Mouse (Mus musculus) embryonic fibroblast, embryonic 13.5 days (primary cell): ENCODE data around the gene Otx2. TPM values are rescaled to one million over a fixed set of nuclear protein-coding genes. Genes with fewer than 3 reads are reported as not detected.

ENCODE experiments used
- H3K27ac ChIP-seq: 2 replicates; pipeline ENCODE4 v1.5.1; 2012; ENCODE audit warnings: low read length, control low read depth, inconsistent platforms; ENCODE audit not compliant: insufficient read depth
- H3K4me1 ChIP-seq: 2 replicates; pipeline ENCODE4 v1.6.1; 2011; ENCODE audit warnings: low read length; ENCODE audit not compliant: control insufficient read depth, insufficient read depth
- H3K4me3 ChIP-seq: 2 replicates; pipeline ENCODE4 v1.5.1; 2011; ENCODE audit warnings: mild to moderate bottlenecking, control low read depth, low read length; ENCODE audit not compliant: insufficient read depth
- CTCF ChIP-seq: IDR thresholded peaks from 2 replicates; pipeline ENCODE4 v1.5.1; 2011; ENCODE audit warnings: mild to moderate bottlenecking, control low read depth, low read length, moderate library complexity, borderline replicate concordance; ENCODE audit not compliant: insufficient read depth
- POLR2A ChIP-seq: IDR thresholded peaks from 2 replicates; pipeline ENCODE4 v1.6.1; 2011; ENCODE audit warnings: low read depth, mild to moderate bottlenecking, control low read depth, low read length, moderate library complexity
- polyA plus RNA-seq: library from polyadenylated mRNA; stranded (reverse); fragments of >200 nt; gene quantifications from 2 replicates; pipeline ENCODE4 v1.2.4, GENCODE M21; 2011; ENCODE audit warnings: low read depth; ENCODE audit not compliant: missing spikeins, insufficient read length

Otx2 gene
- polyA plus RNA-seq, 1 experiment, result not detected

DNA sequence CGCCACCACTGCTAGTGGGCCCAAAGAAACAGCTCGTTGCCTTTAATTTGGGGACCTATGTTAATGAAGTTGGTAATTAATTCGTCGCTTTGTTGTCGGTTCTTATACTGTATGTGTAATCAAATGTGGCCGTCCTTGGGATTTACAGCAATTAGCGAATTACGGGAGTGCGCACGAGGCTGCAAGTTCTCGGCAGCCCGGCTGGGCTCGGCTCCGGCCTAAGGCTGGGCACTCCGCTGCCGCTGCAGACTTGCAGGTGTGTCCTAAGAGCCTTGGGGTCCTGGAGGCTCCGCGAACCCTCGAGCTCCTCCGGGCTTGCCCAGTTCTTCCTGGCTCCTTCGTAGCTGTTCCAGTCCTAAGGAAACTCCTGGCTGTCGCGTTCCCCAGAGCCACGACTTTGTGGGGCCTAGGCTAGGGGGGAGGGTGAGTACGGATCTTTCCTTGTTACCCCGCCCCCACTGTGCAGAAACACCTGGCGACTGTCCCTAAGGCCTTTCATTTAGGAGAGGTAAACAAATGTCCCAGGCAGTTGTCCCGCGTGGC lies 4.8 kb downstream of the Otx2 start:
- no peaks in the 10 kb centered on the region for H3K4me1 ChIP-seq
- H3K4me3 ChIP-seq, result no peak overlapping the region
- no peak overlapping the region for H3K27ac ChIP-seq
- TF ChIP-seq CTCF (no peak), POLR2A (no peak)

DNA sequence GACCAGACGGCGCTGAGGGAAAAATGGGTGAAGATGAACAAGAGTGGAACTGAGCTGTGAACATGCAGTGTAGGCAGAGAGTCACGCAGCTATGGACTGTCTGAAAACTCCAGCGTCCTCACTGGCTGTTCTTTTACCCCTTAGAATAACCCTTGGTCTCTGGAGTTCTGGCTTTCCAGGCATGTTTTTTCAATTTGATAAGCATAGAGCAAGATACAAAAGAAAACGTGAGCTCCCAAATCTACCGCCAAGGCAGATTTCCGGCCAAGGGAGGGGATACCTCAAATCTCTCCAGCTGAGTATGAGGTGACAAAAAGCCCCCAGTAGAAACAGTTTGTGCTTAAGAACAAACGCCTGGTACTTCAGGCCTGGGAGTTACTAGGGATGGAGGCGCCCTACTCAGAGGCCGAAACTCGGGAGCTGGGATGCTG lies 5.6 kb downstream of the Otx2 start:
- TF ChIP-seq POLR2A (no peak), CTCF (no peak)
- H3K27ac ChIP-seq, result no peak overlapping the region
- H3K4me1 ChIP-seq, result no peaks in the 10 kb centered on the region
- H3K4me3 ChIP-seq, result no peak overlapping the region

DNA sequence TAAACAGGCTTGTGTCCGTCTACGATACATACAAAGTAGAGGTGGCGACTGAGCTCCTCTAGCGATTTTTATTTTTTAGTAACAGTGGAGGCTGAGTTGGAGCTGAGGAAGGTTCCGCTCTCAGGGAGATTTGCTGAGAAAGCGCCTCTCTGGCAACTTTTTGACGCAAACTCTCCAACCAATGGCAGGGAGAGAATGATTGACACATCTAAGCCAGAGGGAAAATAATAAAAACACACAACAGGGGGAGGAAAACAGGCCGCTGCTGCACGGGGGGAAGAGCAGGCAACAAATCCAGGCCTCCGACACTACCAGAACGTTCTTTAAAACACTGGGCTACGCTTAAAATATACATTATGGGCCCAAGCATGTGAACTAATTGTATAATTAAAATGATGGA lies 6.2 kb downstream of the Otx2 start:
- Histone ChIP-seq H3K27ac (no peak overlapping the region), H3K4me3 (no peak overlapping the region), H3K4me1 (no peaks in the 10 kb centered on the region)
- TF ChIP-seq CTCF, result no peak
- TF ChIP-seq POLR2A, result no peak

DNA sequence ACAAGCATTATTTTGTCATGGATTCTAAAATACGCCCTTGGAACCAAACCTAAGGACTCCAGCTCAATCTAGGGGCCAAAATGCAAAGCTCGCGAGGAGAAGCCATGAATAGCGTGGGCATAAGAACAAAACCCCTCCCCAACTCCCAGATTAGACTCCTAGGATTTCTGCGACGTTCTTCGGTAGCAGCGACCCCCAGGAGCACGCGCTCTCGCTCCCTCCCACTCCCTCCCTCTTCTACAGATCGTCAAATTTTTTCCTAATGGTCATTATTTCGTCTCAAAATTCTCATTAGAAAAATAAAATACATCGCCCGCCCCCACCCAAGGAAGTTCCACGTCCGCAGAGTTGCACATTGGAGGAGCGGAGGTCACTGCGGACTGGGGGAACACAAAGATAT lies 6.8 kb downstream of the Otx2 start:
- Histone ChIP-seq H3K4me1 (no peaks in the 10 kb centered on the region), H3K4me3 (no peak overlapping the region), H3K27ac (no peak overlapping the region)
- TF ChIP-seq CTCF, result no peak

DNA sequence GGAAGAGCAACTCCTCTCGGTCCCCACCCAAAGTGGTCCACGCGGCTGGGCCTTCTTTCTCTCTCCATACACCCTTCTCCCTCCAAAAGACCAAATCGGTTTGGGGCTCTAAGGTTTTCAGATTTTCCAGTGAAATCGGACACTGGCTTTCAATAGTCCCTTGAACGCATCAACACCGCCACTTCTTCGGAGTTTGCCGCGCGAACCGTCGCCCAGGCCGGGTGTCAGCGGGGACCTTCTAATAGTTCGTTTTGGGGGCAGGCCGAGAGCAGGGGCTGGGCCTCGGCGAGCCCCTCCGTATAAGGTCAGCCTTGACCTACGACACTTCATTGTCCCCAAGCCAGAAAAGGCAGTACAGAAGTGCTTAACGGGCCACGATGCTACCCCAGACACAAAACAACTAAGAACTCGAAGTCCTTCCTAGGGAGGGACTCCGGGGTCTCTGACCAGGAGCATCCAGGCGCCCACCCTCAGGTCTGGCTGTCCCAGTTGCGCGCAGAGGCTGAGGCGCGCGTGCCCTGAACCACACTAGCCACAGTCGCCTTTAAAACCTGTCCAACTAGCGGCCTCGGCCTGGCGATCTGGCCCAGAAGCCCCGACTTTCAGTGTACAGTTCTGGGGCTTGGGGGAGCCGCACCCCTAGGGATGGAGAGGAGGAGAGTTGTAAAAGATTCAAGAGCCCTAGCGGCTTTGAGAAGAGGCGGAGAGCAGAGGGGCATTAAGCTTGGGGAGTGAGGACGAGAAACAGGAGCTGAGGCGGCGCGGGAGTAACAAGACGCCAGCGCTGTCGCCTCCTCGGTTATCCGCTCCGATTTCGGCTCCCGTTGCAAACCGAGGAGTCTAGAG lies 7.6 kb downstream of the Otx2 start:
- no peak overlapping the region for H3K4me3 ChIP-seq
- no peaks in the 10 kb centered on the region for H3K4me1 ChIP-seq
- no peak overlapping the region for H3K27ac ChIP-seq
- TF ChIP-seq POLR2A (no peak), CTCF (no peak)

DNA sequence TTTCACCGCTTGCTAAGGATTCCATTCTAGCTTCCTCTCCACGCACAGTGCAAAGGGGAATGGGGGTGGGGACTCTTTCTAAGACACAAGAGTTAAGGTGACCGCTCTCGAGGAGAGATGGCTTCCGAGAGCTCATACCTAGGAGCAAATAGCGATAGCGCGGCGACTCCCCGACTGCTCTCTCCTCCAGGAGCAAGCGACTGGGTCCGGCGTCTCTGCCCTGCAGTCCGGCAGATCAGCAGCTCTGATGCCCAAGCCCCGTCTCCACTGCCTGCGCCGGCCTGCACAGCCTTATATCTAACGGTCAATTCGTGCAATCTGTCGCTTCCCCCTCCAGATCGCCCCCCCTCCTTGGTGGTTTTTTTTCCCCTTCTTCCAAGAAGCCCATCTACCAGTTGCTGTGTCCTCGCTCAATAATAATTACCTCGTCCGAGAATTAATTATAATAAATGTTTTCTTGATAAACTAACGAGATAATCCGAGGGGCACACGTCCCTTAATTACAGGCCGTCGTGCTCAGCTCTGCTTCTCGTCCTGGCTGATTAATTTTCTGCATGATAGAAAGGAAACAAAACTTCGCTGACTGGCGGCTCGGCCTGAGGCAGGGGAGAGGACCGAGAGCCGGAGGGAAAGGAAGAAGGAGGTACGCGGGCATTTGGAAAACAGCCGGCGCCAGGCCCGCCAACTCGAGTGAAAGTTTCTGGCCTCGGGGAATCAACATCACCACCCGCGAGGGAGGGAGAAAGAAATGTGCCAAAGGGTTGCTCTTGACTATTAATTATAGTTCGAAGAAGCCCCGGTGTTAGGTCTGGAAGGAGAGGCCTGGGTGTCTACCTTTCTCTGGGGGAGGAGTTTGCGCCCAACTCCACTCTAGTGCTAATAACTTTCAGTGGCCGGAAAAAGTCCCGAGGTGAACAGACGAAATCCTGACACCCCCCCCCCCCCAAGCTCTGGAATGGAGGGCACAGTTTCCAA lies 8.5 kb downstream of the Otx2 start:
- Histone ChIP-seq H3K4me1 (no peaks in the 10 kb centered on the region), H3K27ac (no peak overlapping the region), H3K4me3 (no peak overlapping the region)
- TF ChIP-seq CTCF (no peak), POLR2A (no peak)

DNA sequence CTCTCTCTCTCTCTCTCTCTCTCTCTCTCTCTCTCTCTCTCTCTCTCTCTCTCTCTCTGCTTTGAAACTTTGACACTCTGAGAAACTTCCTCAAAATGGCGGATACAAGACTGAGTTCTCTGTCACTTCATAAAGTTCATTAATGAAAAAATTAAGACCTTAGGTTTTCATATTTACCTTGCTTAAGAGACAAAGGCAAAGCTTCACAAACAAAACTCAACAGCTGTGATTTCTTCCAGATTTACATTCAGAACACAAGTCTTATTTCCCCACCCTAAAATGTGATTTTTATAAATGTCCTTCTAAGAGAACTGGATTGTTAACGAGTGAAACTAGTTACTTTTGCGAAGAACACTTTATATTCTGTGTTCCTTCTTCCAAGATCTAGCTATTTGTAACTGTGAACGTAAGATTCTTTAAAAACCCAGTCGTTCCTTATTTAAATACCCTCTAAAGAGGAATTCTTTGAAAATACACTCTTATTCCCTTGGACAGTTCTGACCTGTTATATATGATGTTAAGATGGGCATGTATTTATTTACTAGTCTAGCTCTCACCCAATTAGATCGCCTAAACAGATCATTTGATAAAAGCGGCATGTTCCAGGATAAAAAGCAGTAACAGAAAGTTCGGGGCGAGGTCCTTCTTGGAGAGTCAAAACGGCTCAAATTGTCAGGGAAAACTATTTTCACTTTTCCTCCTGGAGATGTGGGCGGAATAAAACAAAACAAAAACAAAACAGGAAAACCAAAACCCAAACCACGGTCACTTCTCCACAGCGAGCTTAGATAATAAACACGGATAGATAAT lies 9.4 kb downstream of the Otx2 start:
- no peak overlapping the region for H3K27ac ChIP-seq
- TF ChIP-seq POLR2A, result no peak
- no peak for TF ChIP-seq CTCF
- no peaks in the 10 kb centered on the region for H3K4me1 ChIP-seq
- no peak overlapping the region for H3K4me3 ChIP-seq

DNA sequence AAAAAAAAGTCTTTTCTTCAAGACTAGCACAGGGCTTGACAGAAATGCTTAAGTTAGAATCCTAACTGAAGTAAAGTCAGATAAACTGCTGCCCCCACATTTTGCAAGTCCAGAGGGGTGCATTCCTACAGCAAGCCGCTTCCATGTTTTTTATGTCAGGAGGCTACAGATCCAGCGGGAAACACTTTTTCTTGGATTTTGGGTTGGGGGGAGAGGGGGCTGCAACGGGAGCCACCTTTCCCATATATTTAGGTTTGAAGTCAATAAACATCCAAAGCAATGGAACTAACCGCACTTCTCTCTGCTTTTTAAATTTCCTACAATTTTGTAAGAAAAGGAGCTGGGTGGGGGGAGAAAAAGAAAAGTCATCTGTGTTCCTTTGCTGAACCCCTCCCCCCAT lies 10.1 kb downstream of the Otx2 start:
- H3K27ac ChIP-seq, result no peak overlapping the region
- no peak overlapping the region for H3K4me3 ChIP-seq
- H3K4me1 ChIP-seq, result no peaks in the 10 kb centered on the region
- TF ChIP-seq POLR2A (no peak), CTCF (no peak)
